Mouse (Mus musculus) urinary bladder, adult 2 months (tissue): Measurements from ENCODE around the gene Bad. TPM values are rescaled to one million over a fixed set of nuclear protein-coding genes. Genes with fewer than 3 reads are reported as not detected.
"Not testable (repeated sequence)": the region's sequence is repeated elsewhere in the genome, so short reads cannot be mapped to it uniquely, and the experiment has no call there.

Experiments
- DNase-seq: peaks from one replicate; pipeline ENCODE4 v3.0.0; 2022; ENCODE audit warnings: low spot score
- polyA plus RNA-seq: library from polyadenylated mRNA; depleted of rRNA; stranded (reverse); fragments of >200 nt; gene quantifications from 2 replicates; pipeline ENCODE4 v1.2.3, GENCODE M21; 2012; rRNA removed

The Bad gene
- 67.2 and 75.9 TPM in 2 replicates for polyA plus RNA-seq

- DNase-seq, result peak; percentile 98
These were observed at the start of gene Bad for GRCm38 (mm10) chr19:6941372-6942248. TSS of gene Bad (plus strand) at chr19:6941861.

- no peak for DNase-seq
These were observed 49.1 kb upstream of the Bad start for GRCm38 (mm10) chr19:6892512-6892911.

GRCm38 (mm10) chr19:6893731-6894451 lies 47.8 kb upstream of the Bad start:
- DNase-seq, result no peak

- not testable (repeated sequence) for DNase-seq
These were observed 45.9 kb upstream of the Bad start for GRCm38 (mm10) chr19:6895608-6896305.

GRCm38 (mm10) chr19:6899641-6900040 lies 42.0 kb upstream of the Bad start:
- no peak for DNase-seq

GRCm38 (mm10) chr19:6903031-6903430 lies 38.6 kb upstream of the Bad start:
- DNase-seq, result no peak

- DNase-seq, result no peak
These were observed 36.8 kb upstream of the Bad start for GRCm38 (mm10) chr19:6904846-6905245.

GRCm38 (mm10) chr19:6905498-6906159 lies 36.0 kb upstream of the Bad start:
- DNase-seq, result peak; percentile 17

- DNase-seq, result peak; percentile 17
These were observed 35.5 kb upstream of the Bad start for GRCm38 (mm10) chr19:6906199-6906598.

GRCm38 (mm10) chr19:6907094-6907493 lies 34.6 kb upstream of the Bad start:
- no peak for DNase-seq

GRCm38 (mm10) chr19:6907811-6908540 lies 33.7 kb upstream of the Bad start:
- DNase-seq, result no peak

- no peak for DNase-seq
These were observed 32.6 kb upstream of the Bad start for GRCm38 (mm10) chr19:6909021-6909420.

- peak; percentile 81 for DNase-seq
These were observed 32.0 kb upstream of the Bad start, which contains the start of the genes Trmt112 and Prdx5 for GRCm38 (mm10) chr19:6909507-6910289. TSS of gene Trmt112 (plus strand) at chr19:6909698. TSS of gene Prdx5 (minus strand) at chr19:6910106.

GRCm38 (mm10) chr19:6910306-6910705 lies 31.4 kb upstream of the Bad start:
- DNase-seq, result not testable (repeated sequence)

- no peak for DNase-seq
These were observed 30.3 kb upstream of the Bad start for GRCm38 (mm10) chr19:6911101-6912074.

- DNase-seq, result no peak
These were observed 29.3 kb upstream of the Bad start for GRCm38 (mm10) chr19:6912205-6912970.

GRCm38 (mm10) chr19:6913036-6913435 lies 28.6 kb upstream of the Bad start:
- DNase-seq, result no peak

GRCm38 (mm10) chr19:6913991-6914390 lies 27.7 kb upstream of the Bad start:
- DNase-seq, result no peak
